10 mouse cellular contexts compared by ENCODE assay signal in the genomic region with DNA sequence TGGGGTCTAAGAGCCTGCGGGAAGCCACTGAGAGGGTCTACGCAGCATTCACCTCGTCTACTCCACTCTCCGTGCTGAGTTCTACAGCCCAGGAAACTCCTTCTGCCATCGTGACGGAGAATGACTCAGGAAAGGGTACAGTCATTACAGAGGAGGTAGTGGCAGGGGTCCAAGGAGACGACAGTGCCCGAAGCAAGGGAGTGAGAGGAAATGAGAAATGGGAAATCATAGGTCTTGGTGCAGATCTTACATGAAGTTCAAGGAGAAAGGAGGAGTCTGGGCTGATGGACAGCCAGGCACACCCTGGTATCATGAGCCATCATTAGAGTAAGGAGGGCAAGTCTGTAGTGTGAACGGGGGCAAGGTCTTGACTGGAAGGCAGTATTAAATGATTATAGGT. TPM values are rescaled to one million over a fixed set of nuclear protein-coding genes. Genes with fewer than 3 reads are reported as not detected.
DNase-seq lines count a peak whose midpoint lies in the region; ATAC-seq and TF ChIP-seq lines count a peak whose summit lies in the region.
"Had no signal": no experiment of that assay in that cellular context is flagged by ENCODE, and none has a peak within 500 bp of the region (broad histone marks: within the 10 kb centered on the region; RNA-seq: fewer than 3 reads in every experiment).

No protein-coding gene starts in this region.

- ATAC-seq in heart, postnatal 0 days (ENCODE audit: insufficient read depth, low read depth), result no peak

- H3K27me3 ChIP-seq in heart, postnatal 0 days (ENCODE audit: control insufficient read depth, insufficient read depth, low read length), result no peaks in the 10 kb centered on the region
- H3K27me3 ChIP-seq in heart, embryonic 10.5 days (ENCODE audit: insufficient read depth, poor library complexity, severe bottlenecking), result no peaks in the 10 kb centered on the region
- H3K27me3 ChIP-seq in limb, embryonic 10.5 days (ENCODE audit: low read depth, poor library complexity, severe bottlenecking), result no peaks in the 10 kb centered on the region
- H3K27me3 ChIP-seq: midbrain, embryonic 13.5 days had no signal

- H3K9ac ChIP-seq in heart, postnatal 0 days (replicated peaks; ENCODE audit: low read depth, low read length), result no peak overlapping the region
- H3K9ac ChIP-seq: midbrain, embryonic 13.5 days had no signal

- no peaks in the 10 kb centered on the region for H3K9me3 ChIP-seq in heart, postnatal 0 days (replicated peaks; ENCODE audit: control insufficient read depth, low read length)
- no peaks in the 10 kb centered on the region for H3K9me3 ChIP-seq in heart, embryonic 10.5 days
- no peaks in the 10 kb centered on the region for H3K9me3 ChIP-seq in limb, embryonic 10.5 days (replicated peaks)
- H3K9me3 ChIP-seq: midbrain, embryonic 13.5 days had no signal

- H3K4me2 ChIP-seq in heart, postnatal 0 days (ENCODE audit: low read depth, low read length), result no peak overlapping the region
- H3K4me2 ChIP-seq: midbrain, embryonic 13.5 days had no signal

- DNase-seq in heart, postnatal 0 days (ENCODE audit: low spot score), result no peak
- no peak for DNase-seq in heart, embryonic 10.5 days (ENCODE audit: low spot score)
- DNase-seq in 416B (ENCODE audit: low read depth), result peak; percentile 24
- DNase-seq in adrenal gland, adult 8-10 months, result peak; percentile 77
- DNase-seq in limb, embryonic 10.5 days (ENCODE audit: low spot score), result no peak
- no peak for DNase-seq in thymus, postnatal 36 days
- DNase-seq in cerebellum, postnatal 4 days (ENCODE audit: low spot score in 2 of 2), result no peak
- DNase-seq in cerebellum, adult 8-10 months, result no peak
- DNase-seq: thymus, postnatal 4 days had no signal

- WGBS in heart, postnatal 0 days, result 72% methylated on average over 9 of the region's 9 CpGs
- WGBS in heart, embryonic 10.5 days, result 85% methylated on average over 9 of the region's 9 CpGs
- 85% methylated on average over 9 of the region's 9 CpGs for WGBS in limb, embryonic 10.5 days

- no peak for TF ChIP-seq CTCF in heart, postnatal 0 days (IDR thresholded peaks at IDR 0.05; ENCODE audit: low read depth)

- peaks cover 19% of the 10 kb centered on the region for H3K4me1 ChIP-seq in heart, postnatal 0 days (ENCODE audit: control insufficient read depth, insufficient read depth)
- H3K4me1 ChIP-seq in heart, embryonic 10.5 days, result peaks cover 17% of the 10 kb centered on the region; the same call in 1 of the 2 replicates
- peaks cover 22% of the 10 kb centered on the region for H3K4me1 ChIP-seq in limb, embryonic 10.5 days

- TF ChIP-seq EP300 in heart, postnatal 0 days (IDR thresholded peaks at IDR 0.05; ENCODE audit: low read depth), result no peak

- no peak overlapping the region for H3K4me3 ChIP-seq in heart, postnatal 0 days (ENCODE audit: low read depth, low read length)
- H3K4me3 ChIP-seq in heart, embryonic 10.5 days, result no peak overlapping the region
- no peak overlapping the region for H3K4me3 ChIP-seq in limb, embryonic 10.5 days
- H3K4me3 ChIP-seq: midbrain, embryonic 13.5 days had no signal

- no peaks in the 10 kb centered on the region for H3K36me3 ChIP-seq in heart, postnatal 0 days (replicated peaks; ENCODE audit: control insufficient read depth, insufficient read depth, low read length)
- no peaks in the 10 kb centered on the region for H3K36me3 ChIP-seq in heart, embryonic 10.5 days
- H3K36me3 ChIP-seq in limb, embryonic 10.5 days, result no peaks in the 10 kb centered on the region
- H3K36me3 ChIP-seq: midbrain, embryonic 13.5 days had no signal

- H3K27ac ChIP-seq in heart, postnatal 0 days (ENCODE audit: low read depth), result 0 out of 2 replicates have a peak overlapping the region, but pooled peaks have one; percentile 70
- H3K27ac ChIP-seq in heart, embryonic 10.5 days, result no peak overlapping the region
- peak overlapping the region; percentile 74; the same call in 1 of the 2 replicates for H3K27ac ChIP-seq in limb, embryonic 10.5 days

RNA-seq across cellular contexts. Expression of a gene that starts 37.5 kb away (rescaled TPM):
- 9.0 and 10.1 TPM in 2 replicates for total RNA-seq in heart, postnatal 0 days (2014; rRNA removed; ENCODE audit: low replicate concordance)
- 3.5 and 4.0 TPM in 2 replicates for polyA plus RNA-seq in heart, postnatal 0 days (2015; fragmentation: Nextera tagmentation; extraction: Ambion mirVana)
- polyA plus RNA-seq in heart, embryonic 10.5 days (2016; fragmentation: Nextera tagmentation; extraction: Ambion mirVana), result 4.9 and 5.7 TPM in 2 replicates
- total RNA-seq in adrenal gland, adult 8-10 months (2022), result 10 to 100 TPM; 13.5 to 18.7 (median 16.4) TPM
- 8.1 and 9.3 TPM in 2 replicates for polyA plus RNA-seq in limb, embryonic 10.5 days (2016; fragmentation: Nextera tagmentation; extraction: Ambion mirVana)

Comparison
In these comparisons a context has a peak if more than half of its experiments do, and no peak if none do; other contexts are left out.
1. DNase-seq: peak in 416B (single experiment) and adrenal gland, adult 8-10 months (single experiment); none in heart, postnatal 0 days (single experiment), heart, embryonic 10.5 days (single experiment), limb, embryonic 10.5 days (single experiment), thymus, postnatal 36 days (0 of 2), cerebellum, postnatal 4 days (0 of 2) and cerebellum, adult 8-10 months (single experiment).